Mouse (Mus musculus) midbrain, embryonic 10.5 days (tissue): Measurements from ENCODE around the gene Dlgap1. TPM values are rescaled to one million over a fixed set of nuclear protein-coding genes. Genes with fewer than 3 reads are reported as not detected.
A peak's percentile ranks its signal among the peaks of the same experiment; 100 is the strongest.

Experiments used
- DNase-seq: peaks from one replicate; pipeline ENCODE4 v3.0.0-alpha.2; 2017; ENCODE audit warnings: low spot score
- H3K27ac ChIP-seq: fragments of 300-500 bp; sonication (generic); replicated peaks from 2 replicates; pipeline ENCODE4 v1.5.1; 2016; ENCODE audit warnings: mild to moderate bottlenecking
- H3K27me3 ChIP-seq: fragments of 300-500 bp; sonication (generic); 2 replicates; pipeline ENCODE4 v1.6.1; 2016; ENCODE audit warnings: low read depth, mild to moderate bottlenecking; ENCODE audit not compliant: poor library complexity, severe bottlenecking
- H3K36me3 ChIP-seq: fragments of 300-500 bp; sonication (generic); 2 replicates; pipeline ENCODE4 v1.6.1; 2016; ENCODE audit warnings: mild to moderate bottlenecking, moderate library complexity
- H3K4me1 ChIP-seq: fragments of 300-500 bp; sonication (generic); 2 replicates; pipeline ENCODE4 v1.6.1; 2016
- H3K4me3 ChIP-seq: fragments of 300-500 bp; sonication (generic); 2 replicates; pipeline ENCODE4 v1.5.1; 2016; ENCODE audit warnings: mild to moderate bottlenecking, moderate library complexity
- H3K9me3 ChIP-seq: fragments of 300-500 bp; sonication (generic); replicated peaks from 2 replicates; pipeline ENCODE4 v1.6.1; 2016; ENCODE audit warnings: mild to moderate bottlenecking
- WGBS: fragments of 180-500 bp; shearing (Covaris S2); methylation state at CpG from one replicate; pipeline ENCODE4 v1.1.7; 2016; 5-methylcytosine and 5-hydroxymethylcytosine counted together
- polyA plus RNA-seq: library from polyadenylated mRNA; unstranded; fragments of >200 nt; fragmentation: Nextera tagmentation; extraction: Ambion mirVana; gene quantifications from 2 replicates; pipeline ENCODE4 v1.2.1, GENCODE M21; 2016

The Dlgap1 gene
- polyA plus RNA-seq, 1 experiment from 2014 or later, result 1.0 TPM

- no peaks in the 10 kb centered on the region for H3K9me3 ChIP-seq
- no peak overlapping the region for H3K4me3 ChIP-seq
- H3K36me3 ChIP-seq, result no peaks in the 10 kb centered on the region
- H3K27ac ChIP-seq, result no peak overlapping the region
- no peak for DNase-seq
- WGBS, result 93% methylated on average over 5 of the region's 5 CpGs
- H3K4me1 ChIP-seq, result peaks cover 39% of the 10 kb centered on the region
- peaks cover 29% of the 10 kb centered on the region for H3K27me3 ChIP-seq
Observed at GRCm38 (mm10) chr17:70744570-70745153, 775.8 kb downstream of the Dlgap1 start.

DNA sequence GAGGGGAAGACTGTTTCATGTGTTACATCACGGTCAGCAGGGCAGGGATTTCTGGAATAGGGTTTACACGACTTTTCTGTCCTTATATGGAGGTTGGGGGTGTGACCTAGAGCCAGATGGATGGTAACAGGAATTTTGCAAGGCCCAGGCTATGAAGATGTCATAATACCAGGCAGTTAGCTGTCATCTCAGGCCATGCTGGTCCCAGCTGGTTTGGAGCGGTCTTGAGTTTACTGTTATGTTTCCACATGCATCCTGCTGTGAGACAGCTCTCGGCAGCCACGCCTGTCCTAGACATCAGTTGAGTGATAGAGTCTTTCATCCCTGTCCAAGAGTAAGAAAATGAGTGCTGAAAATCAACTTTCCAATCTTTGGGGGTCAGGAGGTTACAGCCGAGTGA, 776.5 kb downstream of the Dlgap1 start:
- H3K27ac ChIP-seq, result no peak overlapping the region; the same call in 1 of the 2 replicates
- peaks cover 42% of the 10 kb centered on the region for H3K4me1 ChIP-seq
- no peaks in the 10 kb centered on the region for H3K36me3 ChIP-seq
- no peaks in the 10 kb centered on the region for H3K9me3 ChIP-seq
- H3K27me3 ChIP-seq, result peaks cover 34% of the 10 kb centered on the region
- H3K4me3 ChIP-seq, result no peak overlapping the region
- no peak for DNase-seq
- 85% methylated on average over 6 of the region's 6 CpGs for WGBS

DNA sequence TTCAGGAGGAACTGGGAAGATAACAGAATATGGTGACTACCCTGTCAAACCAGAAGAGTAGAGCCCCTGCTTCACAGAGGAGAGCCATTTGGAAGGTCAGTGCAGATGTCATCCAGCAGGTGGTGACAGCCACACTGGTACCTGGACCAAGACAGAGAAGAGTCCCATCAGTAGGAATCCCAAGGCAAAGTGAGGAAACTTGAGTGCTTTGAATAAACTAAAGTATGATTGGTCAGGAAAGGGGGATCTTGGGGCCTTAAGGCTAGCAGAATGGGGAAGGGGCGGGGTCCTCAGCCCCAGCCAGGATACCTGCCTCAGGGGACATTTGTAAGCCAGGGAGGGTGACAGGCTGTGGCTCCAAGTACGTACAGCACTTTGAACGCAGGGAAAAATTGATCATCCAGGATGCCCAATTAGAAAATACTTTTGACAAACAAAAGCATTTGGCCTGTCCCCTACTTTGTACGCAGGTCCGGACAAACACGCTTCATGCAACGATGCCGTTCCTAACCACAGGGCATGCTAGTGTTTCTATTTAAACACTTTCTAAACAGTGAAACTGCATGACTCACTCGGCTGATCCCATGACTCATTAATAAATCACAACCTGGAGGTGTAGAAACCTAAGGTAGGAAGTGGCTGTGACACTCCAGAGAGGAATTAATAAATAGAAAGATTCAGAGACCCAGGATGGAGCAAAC, 777.7 kb downstream of the Dlgap1 start:
- Histone ChIP-seq H3K4me1 (peaks cover 54% of the 10 kb centered on the region), H3K9me3 (no peaks in the 10 kb centered on the region), H3K36me3 (no peaks in the 10 kb centered on the region), H3K27ac (peak overlapping the region; percentile 1; the same call in 1 of the 2 replicates), H3K4me3 (no peak overlapping the region), H3K27me3 (peaks cover 39% of the 10 kb centered on the region)
- WGBS, result 30% methylated on average over 9 of the region's 9 CpGs
- no peak for DNase-seq

DNA sequence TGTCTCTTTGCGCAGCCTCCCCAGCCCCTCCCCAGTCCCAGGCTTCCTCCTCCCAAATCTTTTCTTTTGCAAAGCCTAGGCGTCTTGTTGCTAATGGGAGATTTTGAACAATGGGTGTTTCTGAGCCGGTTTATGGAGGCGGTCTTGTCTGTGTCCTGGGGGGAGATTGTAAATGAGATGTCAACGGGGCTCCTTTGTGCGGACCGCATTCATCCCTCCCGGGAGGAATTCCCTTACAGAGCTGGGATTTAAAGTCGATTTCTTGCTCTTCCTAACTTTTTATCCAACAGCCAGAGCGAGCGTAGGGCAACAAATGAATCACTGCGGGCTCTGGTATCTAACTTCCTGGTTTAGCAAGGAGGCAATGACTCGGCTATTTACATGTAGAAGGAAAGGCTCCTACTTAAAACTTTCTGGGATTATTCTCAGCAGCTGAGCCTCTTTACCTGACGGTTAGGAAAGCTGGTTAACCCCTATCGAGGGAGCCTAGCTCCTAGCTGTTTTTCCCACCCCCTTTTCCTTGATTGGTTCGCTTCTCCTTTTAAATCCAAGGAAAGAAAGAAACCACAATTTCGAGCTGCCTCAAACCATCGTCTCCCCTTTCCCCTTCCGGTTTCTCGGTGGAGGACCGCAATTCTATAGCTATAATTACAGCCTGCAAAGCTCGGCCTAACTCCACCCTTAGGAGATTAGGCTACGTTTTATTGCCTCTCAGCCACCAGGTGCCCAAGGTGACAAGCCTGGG, 779.0 kb downstream of the Dlgap1 start:
- peaks cover 57% of the 10 kb centered on the region for H3K4me1 ChIP-seq
- no peaks in the 10 kb centered on the region for H3K9me3 ChIP-seq
- H3K4me3 ChIP-seq, result peak overlapping the region; percentile 45
- DNase-seq, result peak; percentile 82
- under 1% methylated on average over 23 of the region's 23 CpGs for WGBS
- peak overlapping the region; percentile 82 for H3K27ac ChIP-seq
- H3K36me3 ChIP-seq, result no peaks in the 10 kb centered on the region
- H3K27me3 ChIP-seq, result peaks cover 50% of the 10 kb centered on the region

GRCm38 (mm10) chr17:70748476-70748830, 779.6 kb downstream of the Dlgap1 start:
- 5% methylated on average over 10 of the region's 10 CpGs for WGBS
- Histone ChIP-seq H3K4me1 (peaks cover 52% of the 10 kb centered on the region), H3K27me3 (peaks cover 55% of the 10 kb centered on the region), H3K27ac (peak overlapping the region; percentile 82), H3K4me3 (peak overlapping the region; percentile 45), H3K36me3 (no peaks in the 10 kb centered on the region), H3K9me3 (no peaks in the 10 kb centered on the region)
- no peak for DNase-seq

DNA sequence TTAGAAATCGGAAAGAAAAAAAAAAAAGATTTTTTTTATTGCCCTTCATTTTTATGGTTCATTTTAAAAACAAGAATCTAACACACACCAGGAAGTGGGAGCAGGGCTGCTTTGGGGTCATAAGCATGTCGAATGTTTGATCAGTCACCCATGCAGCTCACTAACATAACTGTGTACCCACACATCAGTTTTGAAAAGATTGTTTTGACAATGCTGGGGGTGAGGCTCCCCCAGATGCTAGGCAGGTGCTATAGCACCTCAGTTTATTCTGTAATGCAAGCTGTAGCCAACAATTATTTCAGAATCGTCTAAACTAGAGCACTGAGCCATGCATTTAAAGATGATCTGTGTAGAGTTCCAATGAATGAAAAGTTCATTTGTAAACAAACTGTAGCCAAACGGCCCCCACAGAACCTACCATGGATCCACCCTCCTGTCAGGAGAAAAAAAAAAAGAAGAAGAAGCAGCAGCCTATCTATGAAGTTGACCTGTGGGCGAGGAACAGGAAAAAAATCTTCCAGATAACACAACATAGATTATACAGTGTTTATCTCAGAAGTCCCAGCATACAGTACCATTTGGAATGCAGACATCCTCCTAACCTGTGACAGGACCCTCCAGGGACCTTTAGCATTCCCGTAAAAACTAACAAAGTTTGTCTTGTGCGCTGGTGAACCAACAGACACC, 780.2 kb downstream of the Dlgap1 start:
- Histone ChIP-seq H3K4me1 (peaks cover 52% of the 10 kb centered on the region), H3K36me3 (no peaks in the 10 kb centered on the region), H3K4me3 (no peak overlapping the region), H3K27ac (no peak overlapping the region), H3K9me3 (no peaks in the 10 kb centered on the region), H3K27me3 (peaks cover 62% of the 10 kb centered on the region)
- no peak for DNase-seq
- 34% methylated on average over 7 of the region's 7 CpGs for WGBS

GRCm38 (mm10) chr17:70750236-70751160, 781.6 kb downstream of the Dlgap1 start:
- Histone ChIP-seq H3K4me3 (peak overlapping the region; percentile 52), H3K27me3 (peaks cover 62% of the 10 kb centered on the region), H3K27ac (peak overlapping the region; percentile 84), H3K9me3 (no peaks in the 10 kb centered on the region), H3K36me3 (no peaks in the 10 kb centered on the region), H3K4me1 (peaks cover 57% of the 10 kb centered on the region)
- 29% methylated on average over 17 of the region's 17 CpGs for WGBS
- DNase-seq, result no peak

DNA sequence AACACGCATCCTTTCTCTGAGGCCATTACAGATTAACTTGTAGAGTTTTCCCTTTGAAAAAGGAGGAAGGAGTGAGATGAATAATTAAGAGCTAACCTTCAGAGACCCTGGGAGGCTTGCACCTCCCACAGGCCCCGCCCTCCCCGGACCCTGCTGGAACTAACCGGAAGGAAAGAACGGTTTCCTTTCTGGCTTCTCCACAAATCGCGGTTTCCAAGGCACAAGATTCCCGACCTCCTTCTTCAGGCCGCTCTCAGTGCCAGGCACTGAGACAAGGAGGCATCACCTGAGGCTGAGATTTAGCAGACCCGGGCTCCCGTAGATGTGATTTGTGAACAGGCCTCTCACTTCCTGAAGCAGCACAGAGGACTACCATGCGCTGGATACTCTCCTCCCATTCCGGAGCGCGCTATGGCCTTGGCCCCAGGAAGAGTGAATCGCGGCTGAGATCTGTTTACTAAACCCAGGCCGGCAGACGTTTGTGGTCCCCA, 782.3 kb downstream of the Dlgap1 start:
- Histone ChIP-seq H3K4me1 (peaks cover 63% of the 10 kb centered on the region), H3K27ac (peak overlapping the region; percentile 84), H3K9me3 (no peaks in the 10 kb centered on the region), H3K36me3 (no peaks in the 10 kb centered on the region), H3K4me3 (peak overlapping the region; percentile 52), H3K27me3 (peaks cover 55% of the 10 kb centered on the region)
- peak; percentile 62 for DNase-seq
- WGBS, result 3% methylated on average over 19 of the region's 19 CpGs

- DNase-seq, result no peak
- H3K9me3 ChIP-seq, result no peaks in the 10 kb centered on the region
- H3K27ac ChIP-seq, result peak overlapping the region; percentile 84
- peaks cover 58% of the 10 kb centered on the region for H3K4me1 ChIP-seq
- H3K27me3 ChIP-seq, result peaks cover 50% of the 10 kb centered on the region
- no peaks in the 10 kb centered on the region for H3K36me3 ChIP-seq
- WGBS, result 59% methylated on average over 6 of the region's 6 CpGs
- H3K4me3 ChIP-seq, result peak overlapping the region; percentile 52
Observed at GRCm38 (mm10) chr17:70751676-70752075, 782.8 kb downstream of the Dlgap1 start.

DNA sequence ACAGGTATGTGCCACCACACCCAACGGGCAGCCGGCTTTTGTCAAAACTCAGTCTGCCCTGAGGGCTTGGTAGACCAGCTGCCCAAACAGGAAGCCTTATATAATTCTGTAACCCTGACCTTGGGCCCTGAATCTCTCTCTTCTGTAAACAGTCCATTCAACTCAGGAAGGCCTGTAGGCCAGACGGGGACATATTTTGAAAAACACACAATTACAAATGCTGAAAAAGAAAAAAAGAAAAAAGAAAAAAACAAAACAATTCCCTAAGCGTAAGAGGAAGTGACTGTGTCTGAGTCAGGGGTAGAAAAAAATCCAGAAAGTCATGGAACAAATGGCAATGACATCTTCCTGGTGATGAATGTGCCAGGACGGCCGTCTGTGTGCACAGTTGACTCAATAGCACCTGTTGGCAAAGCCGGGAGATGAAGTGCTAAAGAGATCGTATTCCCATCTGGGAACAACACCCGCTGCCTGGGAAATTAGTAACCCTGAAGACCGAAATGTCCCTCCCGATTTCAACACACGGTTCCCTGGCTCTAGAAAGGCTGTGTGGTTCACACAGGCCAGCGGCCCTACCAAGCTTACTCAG, 784.7 kb downstream of the Dlgap1 start:
- Histone ChIP-seq H3K36me3 (no peaks in the 10 kb centered on the region), H3K9me3 (no peaks in the 10 kb centered on the region), H3K4me3 (no peak overlapping the region), H3K4me1 (peaks cover 39% of the 10 kb centered on the region), H3K27ac (no peak overlapping the region), H3K27me3 (peaks cover 48% of the 10 kb centered on the region)
- 86% methylated on average over 13 of the region's 13 CpGs for WGBS
- DNase-seq, result no peak

- peaks cover 46% of the 10 kb centered on the region for H3K27me3 ChIP-seq
- H3K36me3 ChIP-seq, result no peaks in the 10 kb centered on the region
- H3K27ac ChIP-seq, result no peak overlapping the region
- H3K4me1 ChIP-seq, result peaks cover 34% of the 10 kb centered on the region
- no peak overlapping the region for H3K4me3 ChIP-seq
- H3K9me3 ChIP-seq, result no peaks in the 10 kb centered on the region
- 81% methylated on average over 9 of the region's 9 CpGs for WGBS
- DNase-seq, result no peak
Observed at GRCm38 (mm10) chr17:70754041-70754440, 785.2 kb downstream of the Dlgap1 start.
